Mouse (Mus musculus): ENCODE data around the gene Fam186b.

- TF ChIP-seq CTCF (IDR thresholded peaks at IDR 0.05; ENCODE audit: low read depth) (no peak), EP300 (IDR thresholded peaks at IDR 0.05; ENCODE audit: low read depth) (no peak)
Measured at GRCm38 (mm10) chr15:99319411-99319871, 23.8 kb upstream of the Fam186b start.
